Mouse (Mus musculus): ENCODE results near the gene Bid.
"Not testable (repeated sequence)": the region's sequence is repeated elsewhere in the genome, so short reads cannot be mapped to it uniquely, and the experiment has no call there.

Bid gene

GRCm38 (mm10) chr6:120937104-120937617 is 20.5 kb upstream of the Bid start:
- CTCF ChIA-PET: no interaction called here

- CTCF ChIA-PET: no interaction called here
Measured at GRCm38 (mm10) chr6:120934176-120934575, 17.5 kb upstream of the Bid start.

- CTCF ChIA-PET: no interaction called here
Measured at GRCm38 (mm10) chr6:120933670-120934069, 17.0 kb upstream of the Bid start.

- CTCF ChIA-PET: interaction anchor here (0.5 to 0.6 kb wide), 2 partner anchors 66 to 258 kb away, joined by 3 read pairs; no protein-coding TSS in a partner anchor
Measured at GRCm38 (mm10) chr6:120932597-120932996, 15.9 kb upstream of the Bid start.

GRCm38 (mm10) chr6:120930450-120931306 is 14.0 kb upstream of the Bid start:
- CTCF ChIA-PET: no interaction called here

GRCm38 (mm10) chr6:120929421-120929820 is 12.8 kb upstream of the Bid start:
- CTCF ChIA-PET: no interaction called here

- CTCF ChIA-PET: no interaction called here
Measured at GRCm38 (mm10) chr6:120927765-120928164, 11.1 kb upstream of the Bid start.

GRCm38 (mm10) chr6:120926880-120927279 is 10.2 kb upstream of the Bid start:
- CTCF ChIA-PET: interaction anchor here (0.6 kb wide), 1 partner anchor 784 kb away, joined by 4 read pairs; no protein-coding TSS in a partner anchor

- CTCF ChIA-PET: interaction anchor here (0.6 kb wide), 1 partner anchor 589 kb away, joined by 4 read pairs; no protein-coding TSS in a partner anchor
Measured at GRCm38 (mm10) chr6:120924791-120925321, 8.2 kb upstream of the Bid start.

GRCm38 (mm10) chr6:120917975-120918374 is 1.3 kb upstream of the Bid start:
- CTCF ChIA-PET: interaction anchor here (0.6 kb wide), 1 partner anchor 461 kb away, joined by 6 read pairs; no protein-coding TSS in a partner anchor

GRCm38 (mm10) chr6:120916972-120917881 is 574 bp upstream of the Bid start:
- CTCF ChIA-PET: interaction anchor here (0.6 to 0.7 kb wide), 3 partner anchors 61 to 460 kb away, joined by 3 to 7 read pairs (median 6); no protein-coding TSS in a partner anchor

- CTCF ChIA-PET: interaction anchor here (0.6 to 1.3 kb wide), 5 partner anchors 12 to 138 kb away, joined by 3 to 7 read pairs (median 4); no protein-coding TSS in a partner anchor
Measured at GRCm38 (mm10) chr6:120915649-120915975, 1.0 kb downstream of the Bid start.

GRCm38 (mm10) chr6:120914911-120915648 is 1.6 kb downstream of the Bid start:
- CTCF ChIA-PET: interaction anchor here (0.6 to 1.3 kb wide), 8 partner anchors 9 to 138 kb away, joined by 3 to 7 read pairs (median 4); no protein-coding TSS in a partner anchor

GRCm38 (mm10) chr6:120914533-120914910 is 2.1 kb downstream of the Bid start:
- CTCF ChIA-PET: interaction anchor here (0.7 to 1.3 kb wide), 2 partner anchors 43 to 1499 kb away, joined by 4 to 6 read pairs; no protein-coding TSS in a partner anchor

- CTCF ChIA-PET: no interaction called here
Measured at GRCm38 (mm10) chr6:120913783-120914182, 2.9 kb downstream of the Bid start.

GRCm38 (mm10) chr6:120912931-120913330 is 3.7 kb downstream of the Bid start:
- CTCF ChIA-PET: no interaction called here

GRCm38 (mm10) chr6:120911213-120912007 is 5.2 kb downstream of the Bid start:
- CTCF ChIA-PET: no interaction called here

- CTCF ChIA-PET: no interaction called here
Measured at GRCm38 (mm10) chr6:120909501-120909900, 7.2 kb downstream of the Bid start.

- CTCF ChIA-PET: not testable (repeated sequence)
Measured at GRCm38 (mm10) chr6:120907876-120908597, 8.6 kb downstream of the Bid start.
